Mouse (Mus musculus) C2C12 (cell line): ENCODE data around the gene Rfx2. TPM values are rescaled to one million over a fixed set of nuclear protein-coding genes. Genes with fewer than 3 reads are reported as not detected.

Source experiments
- H3K27me3 ChIP-seq: one replicate; pipeline ENCODE4 v1.6.1; 2011; ENCODE audit not compliant: control insufficient read depth, insufficient read depth, insufficient read length
- H3K36me3 ChIP-seq: one replicate; pipeline ENCODE4 v1.6.1; 2011; ENCODE audit not compliant: control insufficient read depth, insufficient read depth
- H3K4me3 ChIP-seq: one replicate; pipeline ENCODE4 v1.5.1; 2011; ENCODE audit warnings: mild to moderate bottlenecking, control low read depth; ENCODE audit not compliant: poor library complexity, insufficient read depth, severe bottlenecking
- H3K79me2 ChIP-seq: one replicate; pipeline ENCODE4 v1.6.1; 2011; ENCODE audit not compliant: control insufficient read depth, insufficient read depth
- H3K79me3 ChIP-seq: one replicate; pipeline ENCODE4 v1.6.1; 2011; ENCODE audit warnings: low read depth, control low read depth
- H3ac ChIP-seq: one replicate; pipeline ENCODE3; 2011; ENCODE audit warnings: low read depth; ENCODE audit not compliant: control insufficient read depth, insufficient read length
- CEBPB ChIP-seq: IDR thresholded peaks from one replicate; pipeline ENCODE4 v1.6.1; 2011; ENCODE audit warnings: low read depth, mild to moderate bottlenecking, control low read depth, moderate library complexity
- CTCF ChIP-seq: IDR thresholded peaks from one replicate; pipeline ENCODE4 v1.5.1; 2011; ENCODE audit not compliant: control insufficient read depth, insufficient read depth, insufficient read length
- FOSL1 ChIP-seq: IDR thresholded peaks from one replicate; pipeline ENCODE4 v1.8.0; 2011; ENCODE audit warnings: mild to moderate bottlenecking, low read length; ENCODE audit not compliant: poor library complexity, insufficient read depth, severe bottlenecking
- MAX ChIP-seq: IDR thresholded peaks from one replicate; pipeline ENCODE4 v1.6.1; 2011; ENCODE audit warnings: mild to moderate bottlenecking, control low read depth
- MYOD1 ChIP-seq: IDR thresholded peaks from one replicate; pipeline ENCODE4 v1.6.1; 2011; ENCODE audit warnings: low read depth; ENCODE audit not compliant: control insufficient read depth, insufficient read length
- MYOG ChIP-seq: IDR thresholded peaks from one replicate; pipeline ENCODE4 v1.6.1; 2011; ENCODE audit not compliant: control insufficient read depth, insufficient read length; ENCODE audit errors: extremely low read depth
- USF1 ChIP-seq: IDR thresholded peaks from one replicate; pipeline ENCODE4 v1.6.1; 2011; ENCODE audit warnings: low read depth, mild to moderate bottlenecking, control low read depth, moderate library complexity
- polyA plus RNA-seq: library from polyadenylated mRNA; unstranded; fragments of >200 nt; fragmentation: generic; extraction: Trizol; gene quantifications from one replicate; pipeline ENCODE4 v1.2.1, GENCODE M21; 2012; ENCODE audit warnings: missing spikeins

Gene Rfx2
- polyA plus RNA-seq, 1 experiment: 2.6 TPM

DNA sequence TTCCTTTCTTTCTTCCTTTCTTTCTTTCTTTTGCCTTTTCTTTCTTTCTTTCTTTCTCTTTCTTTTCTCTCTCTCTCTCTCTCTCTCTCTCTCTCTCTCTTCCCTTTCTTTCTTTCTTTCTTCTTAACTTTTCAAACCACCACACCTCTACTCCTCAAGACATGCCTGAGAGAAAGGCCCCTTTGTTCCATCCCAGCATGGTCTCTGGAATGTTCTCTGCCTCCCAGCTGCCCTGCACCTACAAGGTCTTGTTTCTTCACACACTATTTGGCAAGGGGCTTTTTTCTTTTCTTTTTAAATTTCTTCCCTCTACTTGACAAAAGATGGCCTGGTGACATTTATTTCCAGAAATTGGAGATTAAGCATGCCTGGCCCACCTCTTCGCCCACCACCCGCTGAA is 101.2 kb downstream of the Rfx2 start:
- Histone ChIP-seq H3K79me3 (no peaks in the 10 kb centered on the region), H3K36me3 (no peaks in the 10 kb centered on the region), H3K4me3 (no peak overlapping the region), H3K79me2 (no peaks in the 10 kb centered on the region), H3K27me3 (peaks cover 50% of the 10 kb centered on the region), H3ac (no peak overlapping the region)
- TF ChIP-seq CTCF: no peak
- no peak for TF ChIP-seq FOSL1
- TF ChIP-seq MYOG: no peak
- TF ChIP-seq MAX: no peak
- no peak for TF ChIP-seq USF1

DNA sequence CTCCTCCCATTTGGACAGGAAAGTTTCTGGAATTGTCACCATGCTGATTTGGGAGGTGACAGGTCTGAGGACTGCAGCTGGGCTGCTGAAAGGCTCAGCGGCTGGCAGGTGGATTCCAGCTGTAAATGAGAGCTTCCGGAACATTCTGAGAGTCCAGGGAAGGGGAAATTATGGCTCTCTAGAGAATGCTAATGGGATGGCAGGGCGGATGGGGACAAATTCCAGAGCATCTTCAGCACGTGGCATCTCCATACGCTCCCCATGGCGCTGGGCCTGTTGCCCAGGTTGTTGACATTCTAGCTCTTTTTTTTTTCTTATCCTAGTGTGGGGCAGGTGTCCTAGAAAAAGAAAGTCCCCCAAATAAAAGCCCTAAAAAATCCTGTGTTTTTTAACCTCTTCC is 101.7 kb downstream of the Rfx2 start:
- H3K27me3 ChIP-seq: peaks cover 44% of the 10 kb centered on the region
- H3K79me2 ChIP-seq: no peaks in the 10 kb centered on the region
- no peak overlapping the region for H3K4me3 ChIP-seq
- no peaks in the 10 kb centered on the region for H3K36me3 ChIP-seq
- no peak for TF ChIP-seq MYOG
- TF ChIP-seq FOSL1: no peak
- TF ChIP-seq MYOD1: no peak
- TF ChIP-seq CTCF: no peak
- no peak overlapping the region for H3ac ChIP-seq
- no peaks in the 10 kb centered on the region for H3K79me3 ChIP-seq

DNA sequence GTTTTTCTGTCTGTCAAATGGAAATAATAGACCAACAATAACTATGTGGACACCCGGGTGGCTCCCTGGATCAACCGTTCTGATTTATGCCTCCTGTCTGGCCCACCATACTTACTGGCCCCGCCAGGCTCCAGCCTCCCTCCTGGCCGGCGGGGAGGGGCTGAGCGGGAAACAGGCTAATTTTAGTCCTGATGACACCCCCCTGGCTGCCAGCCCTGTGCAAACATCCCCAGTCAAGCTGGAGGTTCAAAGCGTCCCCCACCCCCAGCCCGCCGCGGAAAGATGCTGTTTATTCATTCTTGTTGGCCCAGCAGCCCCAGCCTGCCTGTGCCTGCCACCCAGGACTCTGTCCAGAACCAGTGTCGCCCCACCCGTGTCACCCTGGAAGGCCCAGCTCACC is 102.7 kb downstream of the Rfx2 start:
- H3K4me3 ChIP-seq: no peak overlapping the region
- H3K79me3 ChIP-seq: no peaks in the 10 kb centered on the region
- peaks cover 34% of the 10 kb centered on the region for H3K27me3 ChIP-seq
- no peaks in the 10 kb centered on the region for H3K79me2 ChIP-seq
- TF ChIP-seq CEBPB (no peak), MYOD1 (no peak), FOSL1 (no peak), CTCF (no peak), USF1 (no peak), MYOG (no peak), MAX (no peak)
- no peaks in the 10 kb centered on the region for H3K36me3 ChIP-seq
- no peak overlapping the region for H3ac ChIP-seq

DNA sequence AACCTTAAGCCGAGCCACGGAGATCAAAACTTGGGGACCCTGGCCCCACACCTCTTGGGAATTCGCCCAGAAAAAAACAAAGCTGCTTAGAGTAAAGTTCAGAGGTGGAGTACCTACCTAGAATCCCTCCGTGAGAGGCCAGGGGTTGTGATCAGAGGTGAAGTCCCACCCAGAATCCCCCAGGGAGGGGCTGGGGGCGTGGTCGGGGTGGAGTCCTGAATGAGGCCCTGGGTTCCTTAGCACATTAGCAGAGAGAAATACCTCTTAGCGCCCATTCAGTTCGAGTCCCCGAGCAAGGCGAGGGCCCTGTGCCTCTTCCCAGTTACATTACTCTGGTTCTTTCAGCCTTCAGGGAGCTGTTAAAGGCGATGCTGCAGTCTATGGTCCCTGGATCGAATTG is 103.2 kb downstream of the Rfx2 start:
- H3K4me3 ChIP-seq: no peak overlapping the region
- no peaks in the 10 kb centered on the region for H3K79me2 ChIP-seq
- no peak for TF ChIP-seq USF1
- TF ChIP-seq CEBPB: no peak
- TF ChIP-seq FOSL1: no peak
- no peak for TF ChIP-seq MAX
- no peak for TF ChIP-seq MYOG
- no peak for TF ChIP-seq CTCF
- no peak for TF ChIP-seq MYOD1
- no peaks in the 10 kb centered on the region for H3K36me3 ChIP-seq
- H3K27me3 ChIP-seq: peaks cover 32% of the 10 kb centered on the region
- no peak overlapping the region for H3ac ChIP-seq
- no peaks in the 10 kb centered on the region for H3K79me3 ChIP-seq

DNA sequence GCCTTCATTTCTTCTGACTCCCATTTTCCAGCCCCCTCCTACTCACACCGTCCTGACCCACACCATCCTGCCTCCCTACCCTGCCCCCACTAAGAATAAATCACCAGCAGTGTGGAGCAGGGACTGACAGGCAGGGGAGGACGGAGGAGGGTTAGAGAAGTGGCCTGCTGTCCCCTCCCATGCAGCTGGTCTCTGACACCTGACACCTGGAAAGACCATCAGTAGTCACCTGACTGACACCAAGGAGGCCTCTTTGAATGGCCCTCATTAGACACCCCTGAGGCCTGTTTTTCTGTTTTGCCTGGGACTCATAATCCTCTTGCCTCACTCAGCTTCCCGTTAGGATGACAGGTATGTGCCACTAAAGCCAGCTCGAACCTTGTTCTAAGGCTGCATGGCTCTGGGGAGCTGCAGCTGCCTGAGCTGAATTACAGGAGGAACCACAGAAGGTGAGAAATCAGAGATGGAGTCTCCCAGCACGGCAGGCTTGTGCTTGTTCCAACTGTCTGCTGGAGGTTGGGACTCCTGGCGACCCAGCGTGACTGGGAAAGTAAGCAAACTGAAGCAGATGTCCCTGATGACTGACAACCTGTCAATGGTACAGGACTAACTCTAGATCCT is 103.7 kb downstream of the Rfx2 start:
- no peak overlapping the region for H3ac ChIP-seq
- peaks cover 29% of the 10 kb centered on the region for H3K27me3 ChIP-seq
- H3K79me2 ChIP-seq: no peaks in the 10 kb centered on the region
- no peaks in the 10 kb centered on the region for H3K36me3 ChIP-seq
- H3K4me3 ChIP-seq: no peak overlapping the region
- no peaks in the 10 kb centered on the region for H3K79me3 ChIP-seq
- TF ChIP-seq USF1: no peak
- TF ChIP-seq FOSL1: no peak
- TF ChIP-seq CTCF: no peak
- TF ChIP-seq MYOD1: no peak
- TF ChIP-seq MAX: no peak
- no peak for TF ChIP-seq CEBPB
- TF ChIP-seq MYOG: no peak

Other genes starting within 250 kb of the Rfx2 start
- gene Safb2, start 246.4 kb downstream of the Rfx2 start, polyA plus RNA-seq: 45.1 TPM
- gene Safb, start 246.2 kb downstream of the Rfx2 start, polyA plus RNA-seq: 69.7 TPM
- 250 TPM for gene 2410015M20Rik, start 221.2 kb downstream of the Rfx2 start, polyA plus RNA-seq
- 4,005 TPM for gene Rpl36, start 217.6 kb downstream of the Rfx2 start, polyA plus RNA-seq
- 120 TPM for gene Lonp1, start 204.1 kb downstream of the Rfx2 start, polyA plus RNA-seq
- 0.07 TPM for gene Catsperd, start 202.9 kb downstream of the Rfx2 start, polyA plus RNA-seq
- gene Ranbp3, start 157.7 kb downstream of the Rfx2 start, polyA plus RNA-seq: 107 TPM
- gene Ndufa11, start 113.2 kb downstream of the Rfx2 start, polyA plus RNA-seq: 312 TPM
- 4.5 TPM for gene Vmac, start 113.0 kb downstream of the Rfx2 start, polyA plus RNA-seq
- gene Nrtn, start 73.5 kb downstream of the Rfx2 start, polyA plus RNA-seq: 0.67 TPM
- gene Dus3l, start 66.3 kb downstream of the Rfx2 start, polyA plus RNA-seq: 40.1 TPM
- gene Prr22, start 60.8 kb downstream of the Rfx2 start, polyA plus RNA-seq: 0.47 TPM
- not detected for gene Acsbg2, start 43.4 kb upstream of the Rfx2 start, polyA plus RNA-seq
- 0.02 TPM for gene 1700061G19Rik, start 44.5 kb upstream of the Rfx2 start, polyA plus RNA-seq
- 38.9 TPM for gene Mllt1, start 104.4 kb upstream of the Rfx2 start, polyA plus RNA-seq
- gene Acer1, start 151.1 kb upstream of the Rfx2 start, polyA plus RNA-seq: not detected
- 153 TPM for gene Clpp, start 159.3 kb upstream of the Rfx2 start, polyA plus RNA-seq
- gene Alkbh7, start 166.3 kb upstream of the Rfx2 start, polyA plus RNA-seq: 24.1 TPM
- 0.63 TPM for gene Pspn, start 169.0 kb upstream of the Rfx2 start, polyA plus RNA-seq
- gene Gtf2f1, start 180.3 kb upstream of the Rfx2 start, polyA plus RNA-seq: 76.8 TPM
- not detected for gene Gm17949, start 180.5 kb upstream of the Rfx2 start, polyA plus RNA-seq
- 68.5 TPM for gene Khsrp, start 200.5 kb upstream of the Rfx2 start, polyA plus RNA-seq
- not detected for gene Slc25a41, start 210.6 kb upstream of the Rfx2 start, polyA plus RNA-seq
- not detected for gene Crb3, start 228.1 kb upstream of the Rfx2 start, polyA plus RNA-seq
- gene Slc25a23, start 228.8 kb upstream of the Rfx2 start, polyA plus RNA-seq: 0.89 TPM
- not detected for gene Dennd1c, start 247.5 kb upstream of the Rfx2 start, polyA plus RNA-seq